Mouse (Mus musculus) midbrain, embryonic 11.5 days (tissue): Measurements from ENCODE around the gene Smg5. TPM values are rescaled to one million over a fixed set of nuclear protein-coding genes. Genes with fewer than 3 reads are reported as not detected.

Experiments
- ATAC-seq: fragments of 200-750 bp; cut with Nextera tagmentation; 2 replicates; pipeline ENCODE4 v1.8.0; 2017; ENCODE audit warnings: moderate TSS enrichment, moderate library complexity; ENCODE audit not compliant: low FRiP score
- DNase-seq: peaks from one replicate; pipeline ENCODE4 v3.0.0; 2015; ENCODE audit warnings: low spot score; ENCODE audit errors: missing footprints
- H3K27ac ChIP-seq: fragments of 300-500 bp; sonication (generic); 2 replicates; pipeline ENCODE4 v1.5.1; 2014; ENCODE audit warnings: low read depth, low read length
- H3K27me3 ChIP-seq: fragments of 300-500 bp; sonication (generic); 2 replicates; pipeline ENCODE4 v1.6.1; 2014; ENCODE audit warnings: mild to moderate bottlenecking, low read length, moderate library complexity, mixed read lengths; ENCODE audit not compliant: control insufficient read depth, insufficient read depth
- H3K36me3 ChIP-seq: fragments of 300-500 bp; sonication (generic); 2 replicates; pipeline ENCODE4 v1.6.1; 2014; ENCODE audit warnings: mild to moderate bottlenecking, low read length, moderate library complexity, mixed read lengths; ENCODE audit not compliant: control insufficient read depth, insufficient read depth
- H3K4me1 ChIP-seq: fragments of 300-500 bp; sonication (generic); 2 replicates; pipeline ENCODE4 v1.6.1; 2014; ENCODE audit warnings: low read length; ENCODE audit not compliant: control insufficient read depth, insufficient read depth
- H3K4me2 ChIP-seq: fragments of 300-500 bp; sonication (generic); 2 replicates; pipeline ENCODE4 v1.6.1; 2014; ENCODE audit warnings: mild to moderate bottlenecking, moderate library complexity
- H3K4me3 ChIP-seq: fragments of 300-500 bp; sonication (generic); 2 replicates; pipeline ENCODE4 v1.5.1; 2014; ENCODE audit warnings: low read depth, low read length
- H3K9ac ChIP-seq: fragments of 300-500 bp; sonication (generic); 2 replicates; pipeline ENCODE4 v1.6.1; 2014; ENCODE audit warnings: low read length
- H3K9me3 ChIP-seq: fragments of 300-500 bp; sonication (generic); 2 replicates; pipeline ENCODE4 v1.6.1; 2016; ENCODE audit warnings: low read length; ENCODE audit not compliant: control insufficient read depth
- WGBS: fragments of 180-500 bp; shearing (Covaris S2); extraction: QIAGEN DNeasy Blood & Tissue Kit; methylation state at CpG from one replicate; pipeline ENCODE4 v1.1.7; 2014; 5-methylcytosine and 5-hydroxymethylcytosine counted together
- polyA plus RNA-seq: library from polyadenylated mRNA; unstranded; fragments of >200 nt; fragmentation: Nextera tagmentation; extraction: Ambion mirVana; gene quantifications from 2 replicates; pipeline ENCODE4 v1.2.1, GENCODE M21; 2014

The Smg5 gene
- polyA plus RNA-seq, 1 experiment from 2014 or later, result 46.8 TPM

GRCm38 (mm10) chr3:88339006-88339405 lies 2.9 kb downstream of the Smg5 start:
- Histone ChIP-seq H3K4me3 (no peak overlapping the region), H3K27me3 (no peaks in the 10 kb centered on the region), H3K9me3 (no peaks in the 10 kb centered on the region), H3K4me2 (no peak overlapping the region), H3K9ac (no peak overlapping the region), H3K36me3 (peaks cover 19% of the 10 kb centered on the region), H3K27ac (no peak overlapping the region), H3K4me1 (peaks cover 10% of the 10 kb centered on the region)
- 76% methylated on average over 3 of the region's 3 CpGs for WGBS
- no peak for ATAC-seq
- DNase-seq, result no peak

GRCm38 (mm10) chr3:88350732-88351131 lies 14.7 kb downstream of the Smg5 start:
- Histone ChIP-seq H3K36me3 (peaks cover 59% of the 10 kb centered on the region), H3K27ac (no peak overlapping the region), H3K27me3 (no peaks in the 10 kb centered on the region), H3K4me2 (no peak overlapping the region), H3K4me1 (no peaks in the 10 kb centered on the region), H3K4me3 (no peak overlapping the region), H3K9me3 (no peaks in the 10 kb centered on the region), H3K9ac (no peak overlapping the region)
- ATAC-seq (no peak), DNase-seq (no peak)
- WGBS, result 91% methylated on average over 13 of the region's 13 CpGs

DNA sequence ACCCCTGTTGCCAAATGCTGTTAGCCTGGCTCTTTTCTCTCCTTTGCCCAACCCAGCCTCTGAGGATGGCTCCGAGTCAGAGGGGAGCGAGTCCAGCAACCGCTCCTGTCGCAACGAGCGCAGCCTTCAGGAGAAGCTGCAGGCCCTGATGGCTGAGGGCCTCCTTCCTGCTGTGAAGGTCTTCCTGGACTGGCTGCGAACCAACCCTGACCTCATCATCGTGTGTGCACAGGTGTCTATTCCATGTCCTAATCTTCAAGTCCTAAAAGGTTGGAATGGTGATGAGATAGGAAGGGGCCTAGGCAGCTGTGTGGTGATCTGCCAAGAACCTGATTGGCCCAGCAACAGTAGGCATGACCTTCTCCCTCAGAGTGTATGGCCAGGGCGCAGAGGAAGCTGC lies 16.8 kb downstream of the Smg5 start:
- no peak for ATAC-seq
- Histone ChIP-seq H3K4me1 (no peaks in the 10 kb centered on the region), H3K36me3 (peaks cover 64% of the 10 kb centered on the region), H3K4me2 (no peak overlapping the region), H3K27me3 (no peaks in the 10 kb centered on the region), H3K9me3 (no peaks in the 10 kb centered on the region), H3K4me3 (no peak overlapping the region), H3K27ac (no peak overlapping the region), H3K9ac (no peak overlapping the region)
- no peak for DNase-seq
- 97% methylated on average over 9 of the region's 9 CpGs for WGBS

DNA sequence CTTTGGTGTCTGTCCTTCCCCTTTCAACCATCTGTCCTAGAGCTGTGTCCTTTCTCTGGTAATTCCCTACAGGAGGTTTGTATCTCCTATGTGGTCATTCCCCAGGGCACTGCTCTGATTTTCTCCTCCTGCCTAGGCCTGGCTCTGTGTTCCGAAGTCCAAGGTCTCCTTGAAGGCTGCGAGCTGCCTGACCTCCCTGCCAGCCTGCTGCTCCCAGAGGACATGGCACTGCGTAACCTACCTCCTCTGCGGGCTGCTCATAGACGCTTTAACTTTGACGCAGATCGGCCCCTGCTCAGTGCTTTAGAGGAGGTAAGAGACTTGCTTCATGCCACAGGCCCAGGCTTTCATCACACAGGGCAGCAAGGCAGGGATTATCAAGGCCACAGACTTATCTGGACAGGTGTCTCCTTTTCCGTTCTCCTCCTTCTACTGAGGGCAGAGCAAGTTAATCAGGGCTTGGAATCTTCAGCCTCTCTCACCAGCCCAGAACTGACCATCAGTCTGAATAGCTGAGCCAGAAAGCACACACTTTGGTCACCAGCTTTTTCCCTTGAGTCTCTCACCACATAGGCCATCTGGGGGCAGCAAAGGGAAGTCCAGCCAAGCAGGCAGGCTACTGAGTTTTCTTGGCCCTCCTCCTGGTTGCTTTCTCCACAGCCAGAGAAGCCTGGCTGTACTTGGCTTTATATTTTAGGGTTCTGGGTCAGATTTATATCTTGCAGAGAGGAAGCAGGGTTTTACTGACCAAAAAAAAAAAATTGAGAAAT lies 18.5 kb downstream of the Smg5 start:
- DNase-seq (no peak), ATAC-seq (no peak)
- Histone ChIP-seq H3K9me3 (no peaks in the 10 kb centered on the region), H3K27me3 (no peaks in the 10 kb centered on the region), H3K4me2 (no peak overlapping the region), H3K36me3 (peaks cover 73% of the 10 kb centered on the region), H3K4me3 (no peak overlapping the region), H3K4me1 (no peaks in the 10 kb centered on the region), H3K27ac (no peak overlapping the region), H3K9ac (no peak overlapping the region)
- WGBS, result 94% methylated on average over 8 of the region's 8 CpGs

DNA sequence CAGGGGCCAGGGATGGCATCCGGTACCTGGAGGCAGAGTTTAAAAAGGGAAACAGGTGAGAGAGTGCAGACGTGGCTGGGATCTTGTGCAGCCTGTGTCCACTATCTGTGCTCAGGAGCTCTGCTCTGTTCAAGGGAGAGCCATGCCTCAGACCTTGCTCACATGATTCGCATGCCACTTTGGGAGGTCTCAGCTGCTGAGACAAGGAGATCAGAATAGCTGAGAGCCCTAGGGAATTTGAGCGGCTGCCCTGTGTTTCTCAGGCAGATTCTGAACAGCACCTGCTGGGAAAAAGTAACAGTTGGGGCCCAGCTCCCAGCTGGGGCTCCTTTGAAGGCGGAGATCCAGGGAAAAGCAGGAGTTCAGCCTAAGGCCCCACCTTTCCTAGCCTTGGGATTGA lies 23.5 kb downstream of the Smg5 start:
- Histone ChIP-seq H3K9me3 (no peaks in the 10 kb centered on the region), H3K4me2 (no peak overlapping the region), H3K27me3 (peaks cover 3% of the 10 kb centered on the region), H3K4me1 (no peaks in the 10 kb centered on the region), H3K36me3 (peaks cover 57% of the 10 kb centered on the region), H3K9ac (no peak overlapping the region), H3K27ac (no peak overlapping the region), H3K4me3 (no peak overlapping the region)
- 70% methylated on average over 5 of the region's 5 CpGs for WGBS
- no peak for ATAC-seq
- no peak for DNase-seq

DNA sequence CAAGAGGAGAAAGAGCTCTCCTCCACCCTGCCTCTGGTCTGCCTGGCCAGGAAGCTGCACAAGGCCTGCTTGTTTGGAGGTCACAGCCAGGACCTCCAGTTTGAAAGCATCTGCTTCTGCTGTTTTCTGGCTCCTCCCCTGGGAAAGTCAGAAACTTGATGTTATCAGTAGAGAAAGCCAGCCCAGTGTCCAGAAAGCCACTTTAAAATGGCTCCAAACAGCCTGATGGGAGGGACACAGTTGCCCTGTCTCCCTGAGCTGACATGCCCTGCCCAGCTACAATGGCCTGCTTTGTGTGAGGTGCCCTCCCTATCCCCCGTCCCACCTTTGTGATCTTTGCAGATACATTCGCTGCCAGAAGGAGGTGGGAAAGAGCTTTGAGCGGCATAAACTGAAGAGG lies 23.9 kb downstream of the Smg5 start:
- Histone ChIP-seq H3K4me2 (no peak overlapping the region), H3K36me3 (peaks cover 55% of the 10 kb centered on the region), H3K9me3 (no peaks in the 10 kb centered on the region), H3K4me3 (no peak overlapping the region), H3K4me1 (no peaks in the 10 kb centered on the region), H3K9ac (no peak overlapping the region), H3K27ac (no peak overlapping the region), H3K27me3 (peaks cover 3% of the 10 kb centered on the region)
- ATAC-seq (no peak), DNase-seq (no peak)
- WGBS, result 86% methylated on average over 3 of the region's 3 CpGs

- Histone ChIP-seq H3K9ac (no peak overlapping the region), H3K4me1 (no peaks in the 10 kb centered on the region), H3K27me3 (peaks cover 12% of the 10 kb centered on the region), H3K27ac (no peak overlapping the region), H3K36me3 (peaks cover 46% of the 10 kb centered on the region), H3K4me3 (no peak overlapping the region), H3K4me2 (no peak overlapping the region), H3K9me3 (no peaks in the 10 kb centered on the region)
- ATAC-seq (no peak), DNase-seq (no peak)
- 89% methylated on average over 6 of the region's 6 CpGs for WGBS
These were observed 25.0 kb downstream of the Smg5 start for GRCm38 (mm10) chr3:88361096-88361495.

- no peak overlapping the region for H3K4me3 ChIP-seq
- H3K27ac ChIP-seq, result no peak overlapping the region
- no peak for DNase-seq
- ATAC-seq, result no peak
- H3K9me3 ChIP-seq, result no peaks in the 10 kb centered on the region
- H3K36me3 ChIP-seq, result peaks cover 39% of the 10 kb centered on the region
- peaks cover 14% of the 10 kb centered on the region for H3K27me3 ChIP-seq
- H3K9ac ChIP-seq, result no peak overlapping the region
- H3K4me2 ChIP-seq, result no peak overlapping the region
- no peaks in the 10 kb centered on the region for H3K4me1 ChIP-seq
- WGBS, result 94% methylated on average over 2 of the region's 2 CpGs
These were observed 25.7 kb downstream of the Smg5 start for GRCm38 (mm10) chr3:88361612-88362313.

- 69% methylated on average over 4 of the region's 4 CpGs for WGBS
- H3K4me3 ChIP-seq, result no peak overlapping the region
- H3K9ac ChIP-seq, result no peak overlapping the region
- H3K36me3 ChIP-seq, result peaks cover 28% of the 10 kb centered on the region
- no peak overlapping the region for H3K27ac ChIP-seq
- no peaks in the 10 kb centered on the region for H3K4me1 ChIP-seq
- peaks cover 14% of the 10 kb centered on the region for H3K27me3 ChIP-seq
- H3K9me3 ChIP-seq, result no peaks in the 10 kb centered on the region
- no peak for DNase-seq
- no peak overlapping the region for H3K4me2 ChIP-seq
- ATAC-seq, result no peak
These were observed 27.6 kb downstream of the Smg5 start for GRCm38 (mm10) chr3:88363700-88364099.
